Mouse (Mus musculus): ENCODE measurements around the gene Tfap2a. TPM values are rescaled to one million over a fixed set of nuclear protein-coding genes. Genes with fewer than 3 reads are reported as not detected.
A peak's percentile ranks its signal among the peaks of the same experiment; 100 is the strongest.

Gene Tfap2a
- polyA plus RNA-seq (2014; fragmentation: Nextera tagmentation; extraction: Ambion mirVana): 0.20 and 0.41 TPM in 2 replicates

- DNase-seq (ENCODE audit: low spot score): no peak
These were observed at the start of gene Tfap2a for GRCm38 (mm10) chr13:40738196-40738880. Tfap2a (minus strand) TSS chr13:40738376.

GRCm38 (mm10) chr13:40784202-40784771, 46.1 kb upstream of the Tfap2a start:
- H3K9ac ChIP-seq (ENCODE audit: low read length): no peak overlapping the region
- H3K27ac ChIP-seq (ENCODE audit: low read depth, low read length): no peak overlapping the region
- WGBS: 47% methylated on average over 8 of the region's 8 CpGs
- DNase-seq (ENCODE audit: low spot score) (peak; percentile 66), ATAC-seq (no peak)
- H3K4me2 ChIP-seq (ENCODE audit: low read length): no peak overlapping the region
- no peaks in the 10 kb centered on the region for H3K9me3 ChIP-seq (replicated peaks; ENCODE audit: control insufficient read depth, low read length)
- H3K27me3 ChIP-seq (replicated peaks; ENCODE audit: control insufficient read depth, insufficient read depth, low read length): no peaks in the 10 kb centered on the region
- H3K4me3 ChIP-seq (ENCODE audit: low read depth, low read length): no peak overlapping the region
- H3K36me3 ChIP-seq (ENCODE audit: control insufficient read depth, insufficient read depth, low read length): no peaks in the 10 kb centered on the region
- H3K4me1 ChIP-seq (ENCODE audit: control insufficient read depth, insufficient read depth, low read length): no peaks in the 10 kb centered on the region

More at GRCm38 (mm10) chr13:40738196-40738880, at the start of gene Tfap2a:
- Histone ChIP-seq H3K4me2 (ENCODE audit: low read length) (no peak within 1 kb of the TSS), H3K4me3 (ENCODE audit: low read depth, low read length) (no peak within 1 kb of the TSS), H3K9me3 (replicated peaks; ENCODE audit: control insufficient read depth, low read length) (no peaks in the 10 kb centered on the region), H3K27ac (ENCODE audit: low read depth, low read length) (no peak within 1 kb of the TSS), H3K27me3 (replicated peaks; ENCODE audit: control insufficient read depth, insufficient read depth, low read length) (peaks cover 98% of the 10 kb centered on the region), H3K4me1 (ENCODE audit: control insufficient read depth, insufficient read depth, low read length) (peaks cover 2% of the 10 kb centered on the region), H3K36me3 (ENCODE audit: control insufficient read depth, insufficient read depth, low read length) (no peaks in the 10 kb centered on the region), H3K9ac (ENCODE audit: low read length) (no peak within 1 kb of the TSS)
- under 1% methylated on average over 30 of the region's 30 CpGs for WGBS
- ATAC-seq: no peak

GRCm38 (mm10) chr13:40757995-40758394, 19.8 kb upstream of the Tfap2a start:
- Histone ChIP-seq H3K27ac (ENCODE audit: low read depth, low read length) (no peak overlapping the region), H3K9ac (ENCODE audit: low read length) (no peak overlapping the region), H3K36me3 (ENCODE audit: control insufficient read depth, insufficient read depth, low read length) (no peaks in the 10 kb centered on the region), H3K4me1 (ENCODE audit: control insufficient read depth, insufficient read depth, low read length) (no peaks in the 10 kb centered on the region), H3K9me3 (replicated peaks; ENCODE audit: control insufficient read depth, low read length) (no peaks in the 10 kb centered on the region), H3K4me2 (ENCODE audit: low read length) (no peak overlapping the region), H3K27me3 (replicated peaks; ENCODE audit: control insufficient read depth, insufficient read depth, low read length) (no peaks in the 10 kb centered on the region), H3K4me3 (ENCODE audit: low read depth, low read length) (no peak overlapping the region)
- ATAC-seq (no peak), DNase-seq (ENCODE audit: low spot score) (peak; percentile 80)

- no peaks in the 10 kb centered on the region for H3K9me3 ChIP-seq (replicated peaks; ENCODE audit: control insufficient read depth, low read length)
- no peaks in the 10 kb centered on the region for H3K27me3 ChIP-seq (replicated peaks; ENCODE audit: control insufficient read depth, insufficient read depth, low read length)
- no peaks in the 10 kb centered on the region for H3K4me1 ChIP-seq (ENCODE audit: control insufficient read depth, insufficient read depth, low read length)
- no peak for ATAC-seq
- no peak overlapping the region for H3K9ac ChIP-seq (ENCODE audit: low read length)
- no peak for DNase-seq (ENCODE audit: low spot score)
- WGBS: 71% methylated on average over 7 of the region's 7 CpGs
- no peak overlapping the region for H3K27ac ChIP-seq (ENCODE audit: low read depth, low read length)
- no peaks in the 10 kb centered on the region for H3K36me3 ChIP-seq (ENCODE audit: control insufficient read depth, insufficient read depth, low read length)
- H3K4me3 ChIP-seq (ENCODE audit: low read depth, low read length): no peak overlapping the region
- no peak overlapping the region for H3K4me2 ChIP-seq (ENCODE audit: low read length)
These were observed 18.2 kb upstream of the Tfap2a start for GRCm38 (mm10) chr13:40756356-40756755.

GRCm38 (mm10) chr13:40754091-40754490, 15.9 kb upstream of the Tfap2a start:
- DNase-seq (ENCODE audit: low spot score) (no peak), ATAC-seq (no peak)
- Histone ChIP-seq H3K4me1 (ENCODE audit: control insufficient read depth, insufficient read depth, low read length) (no peaks in the 10 kb centered on the region), H3K4me3 (ENCODE audit: low read depth, low read length) (no peak overlapping the region), H3K27me3 (replicated peaks; ENCODE audit: control insufficient read depth, insufficient read depth, low read length) (0 out of 2 replicates have a peak, but pooled peaks cover 5% of the 10 kb centered on the region), H3K9ac (ENCODE audit: low read length) (no peak overlapping the region), H3K27ac (ENCODE audit: low read depth, low read length) (no peak overlapping the region), H3K9me3 (replicated peaks; ENCODE audit: control insufficient read depth, low read length) (no peaks in the 10 kb centered on the region), H3K4me2 (ENCODE audit: low read length) (no peak overlapping the region), H3K36me3 (ENCODE audit: control insufficient read depth, insufficient read depth, low read length) (no peaks in the 10 kb centered on the region)
- WGBS: 94% methylated on average over 10 of the region's 10 CpGs

- H3K27me3 ChIP-seq (replicated peaks; ENCODE audit: control insufficient read depth, insufficient read depth, low read length): 0 out of 2 replicates have a peak, but pooled peaks cover 8% of the 10 kb centered on the region
- DNase-seq (ENCODE audit: low spot score) (no peak), ATAC-seq (no peak)
- no peak overlapping the region for H3K4me2 ChIP-seq (ENCODE audit: low read length)
- H3K4me1 ChIP-seq (ENCODE audit: control insufficient read depth, insufficient read depth, low read length): no peaks in the 10 kb centered on the region
- H3K9ac ChIP-seq (ENCODE audit: low read length): no peak overlapping the region
- H3K27ac ChIP-seq (ENCODE audit: low read depth, low read length): no peak overlapping the region
- 92% methylated on average over 10 of the region's 10 CpGs for WGBS
- no peak overlapping the region for H3K4me3 ChIP-seq (ENCODE audit: low read depth, low read length)
- H3K9me3 ChIP-seq (replicated peaks; ENCODE audit: control insufficient read depth, low read length): no peaks in the 10 kb centered on the region
- no peaks in the 10 kb centered on the region for H3K36me3 ChIP-seq (ENCODE audit: control insufficient read depth, insufficient read depth, low read length)
These were observed 13.7 kb upstream of the Tfap2a start for GRCm38 (mm10) chr13:40751889-40752288.

GRCm38 (mm10) chr13:40749603-40749905, 11.4 kb upstream of the Tfap2a start:
- Histone ChIP-seq H3K4me1 (ENCODE audit: control insufficient read depth, insufficient read depth, low read length) (no peaks in the 10 kb centered on the region), H3K27ac (ENCODE audit: low read depth, low read length) (no peak overlapping the region), H3K4me2 (ENCODE audit: low read length) (no peak overlapping the region), H3K9me3 (replicated peaks; ENCODE audit: control insufficient read depth, low read length) (peaks cover 5% of the 10 kb centered on the region; the same call in 1 of the 2 replicates), H3K4me3 (ENCODE audit: low read depth, low read length) (no peak overlapping the region), H3K36me3 (ENCODE audit: control insufficient read depth, insufficient read depth, low read length) (no peaks in the 10 kb centered on the region), H3K9ac (ENCODE audit: low read length) (no peak overlapping the region), H3K27me3 (replicated peaks; ENCODE audit: control insufficient read depth, insufficient read depth, low read length) (peaks cover 27% of the 10 kb centered on the region)
- WGBS: 75% methylated on average over 9 of the region's 9 CpGs
- ATAC-seq (no peak), DNase-seq (ENCODE audit: low spot score) (no peak)

GRCm38 (mm10) chr13:40748785-40749602, 10.8 kb upstream of the Tfap2a start:
- no peak overlapping the region for H3K4me3 ChIP-seq (ENCODE audit: low read depth, low read length)
- no peak overlapping the region for H3K9ac ChIP-seq (ENCODE audit: low read length)
- H3K27me3 ChIP-seq (replicated peaks; ENCODE audit: control insufficient read depth, insufficient read depth, low read length): peaks cover 32% of the 10 kb centered on the region
- WGBS: 16% methylated on average over 19 of the region's 19 CpGs
- peaks cover 5% of the 10 kb centered on the region; the same call in 1 of the 2 replicates for H3K9me3 ChIP-seq (replicated peaks; ENCODE audit: control insufficient read depth, low read length)
- no peak overlapping the region for H3K27ac ChIP-seq (ENCODE audit: low read depth, low read length)
- H3K36me3 ChIP-seq (ENCODE audit: control insufficient read depth, insufficient read depth, low read length): no peaks in the 10 kb centered on the region
- peak overlapping the region; percentile 18; the same call in 1 of the 2 replicates for H3K4me2 ChIP-seq (ENCODE audit: low read length)
- ATAC-seq (no peak; the same call in 1 of the 2 replicates), DNase-seq (ENCODE audit: low spot score) (peak; percentile 71)
- no peaks in the 10 kb centered on the region for H3K4me1 ChIP-seq (ENCODE audit: control insufficient read depth, insufficient read depth, low read length)

Data from forebrain, embryonic 14.5 days (tissue).